Mouse (Mus musculus): Measurements from ENCODE around the gene Zfp36. TPM values are rescaled to one million over a fixed set of nuclear protein-coding genes. Genes with fewer than 3 reads are reported as not detected.
A peak's percentile ranks its signal among the peaks of the same experiment; 100 is the strongest.

Zfp36 gene
- polyA plus RNA-seq, 1 experiment from 2014 or later = 4.5 TPM

DNA sequence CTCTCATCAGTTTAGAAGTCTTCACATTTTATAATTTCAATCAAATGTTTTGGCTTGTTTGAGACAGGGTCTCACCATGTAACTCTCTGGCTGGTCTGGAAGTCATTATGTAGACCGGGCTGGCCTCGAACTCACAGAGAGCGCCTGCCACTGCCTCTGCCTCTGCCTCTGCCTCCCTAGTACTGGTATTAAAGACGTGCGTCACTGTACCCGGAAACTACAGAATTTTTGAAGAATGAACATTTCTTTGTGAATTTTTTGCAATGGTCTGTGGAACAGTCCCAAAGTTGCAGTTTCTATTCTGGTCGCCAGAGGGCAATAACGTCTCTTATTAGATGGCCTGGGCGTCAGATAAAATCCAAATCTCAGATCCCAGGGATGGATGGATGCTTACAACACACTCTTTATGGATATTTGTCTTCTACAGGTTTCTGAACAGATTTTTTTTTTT lies 6.9 kb downstream of the Zfp36 start:
- H3K27me3 ChIP-seq (ENCODE audit: poor library complexity, severe bottlenecking) = peaks cover 11% of the 10 kb centered on the region
- peak; percentile 78 for DNase-seq (ENCODE audit: extremely low spot score, low spot score)
- H3K27ac ChIP-seq = peak overlapping the region; percentile 98
- no peaks in the 10 kb centered on the region for H3K9me3 ChIP-seq
- H3K4me1 ChIP-seq = peaks cover 72% of the 10 kb centered on the region
- WGBS = under 1% methylated on average over 9 of the region's 9 CpGs
- H3K4me3 ChIP-seq = peak overlapping the region; percentile 90
- H3K36me3 ChIP-seq (replicated peaks) = peaks cover 32% of the 10 kb centered on the region

DNA sequence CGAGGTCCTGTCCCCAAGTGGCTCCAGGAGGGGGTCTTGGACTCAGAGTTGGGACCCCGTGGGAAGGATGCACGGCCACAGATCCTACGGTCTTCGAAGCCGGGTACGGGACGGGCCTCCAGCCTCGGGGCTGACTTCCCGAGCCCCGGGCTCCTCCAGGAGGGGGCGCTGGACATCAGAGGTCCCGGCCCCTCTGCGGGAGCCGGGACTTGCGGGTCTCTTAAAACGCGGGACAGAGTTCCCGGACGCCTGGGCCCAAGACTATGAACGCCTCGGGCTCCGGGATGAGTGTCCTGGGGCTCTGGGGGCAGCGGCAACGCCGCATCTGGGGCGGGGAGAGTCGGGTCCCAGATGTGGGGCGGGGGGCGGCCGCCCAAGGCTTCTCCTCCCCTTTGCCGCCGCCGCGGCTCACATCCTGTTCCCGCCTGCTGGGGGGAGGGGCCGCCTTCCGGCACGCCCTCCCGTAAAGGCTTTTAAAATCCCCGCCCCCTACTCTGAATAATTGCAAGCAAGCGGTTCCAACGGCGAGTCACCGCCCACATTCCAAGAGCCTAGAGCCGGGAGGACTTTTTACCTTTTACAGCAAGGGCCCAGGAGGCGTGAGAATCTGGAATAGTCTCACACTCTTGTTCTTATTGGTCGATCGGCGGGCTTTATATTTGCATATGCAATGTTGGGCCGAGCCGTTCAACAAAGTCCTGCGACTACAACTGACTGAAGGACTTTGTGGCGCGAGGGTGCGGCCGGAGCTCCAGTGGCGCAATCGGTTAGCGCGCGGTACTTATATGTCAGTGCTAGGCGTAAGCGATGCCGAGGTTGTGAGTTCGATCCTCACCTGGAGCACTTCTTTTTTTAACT lies 7.6 kb downstream of the Zfp36 start, which contains the start of gene Plekhg2:
Gene Plekhg2, minus strand, starts transcription at position 349 of the 858 bp plus-strand sequence.
- Histone ChIP-seq H3K4me3 (peak within 1 kb of the TSS; percentile 90), H3K4me1 (peaks cover 69% of the 10 kb centered on the region), H3K27ac (peak within 1 kb of the TSS; percentile 98), H3K27me3 (ENCODE audit: poor library complexity, severe bottlenecking) (peaks cover 4% of the 10 kb centered on the region), H3K36me3 (replicated peaks) (peaks cover 32% of the 10 kb centered on the region), H3K9me3 (no peaks in the 10 kb centered on the region)
- WGBS = under 1% methylated on average over 66 of the region's 66 CpGs
- DNase-seq (ENCODE audit: extremely low spot score, low spot score) = peak; percentile 98

DNA sequence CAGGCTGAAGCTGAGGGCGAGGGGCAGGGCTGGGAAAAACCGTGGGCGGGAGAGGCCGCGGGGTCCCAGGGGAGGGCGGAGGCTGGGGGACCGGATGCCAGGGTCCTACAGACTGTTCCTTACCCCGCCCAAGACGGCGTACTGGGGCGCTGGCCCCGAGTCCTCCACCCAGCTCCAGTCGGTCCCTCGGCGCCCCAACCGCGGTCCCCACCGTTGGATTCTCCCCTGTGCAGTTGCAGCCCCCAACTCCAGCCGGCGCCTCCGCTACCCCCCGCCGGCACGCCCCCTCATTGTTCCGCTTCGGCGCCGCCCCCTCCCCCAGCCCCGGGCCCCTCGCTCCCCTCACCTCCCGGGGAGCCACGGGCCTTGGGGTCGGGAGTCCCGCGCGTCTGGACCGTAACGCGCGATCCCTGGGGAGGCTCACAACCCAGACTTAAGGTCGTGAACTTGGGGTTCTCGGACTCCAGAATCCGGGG lies 8.5 kb downstream of the Zfp36 start:
- H3K4me1 ChIP-seq = peaks cover 60% of the 10 kb centered on the region
- WGBS = under 1% methylated on average over 39 of the region's 43 CpGs
- peak overlapping the region; percentile 98 for H3K27ac ChIP-seq
- DNase-seq (ENCODE audit: extremely low spot score, low spot score) = peak; percentile 63
- no peaks in the 10 kb centered on the region for H3K27me3 ChIP-seq (ENCODE audit: poor library complexity, severe bottlenecking)
- H3K9me3 ChIP-seq = no peaks in the 10 kb centered on the region
- H3K4me3 ChIP-seq = peak overlapping the region; percentile 90
- H3K36me3 ChIP-seq (replicated peaks) = peaks cover 40% of the 10 kb centered on the region

DNA sequence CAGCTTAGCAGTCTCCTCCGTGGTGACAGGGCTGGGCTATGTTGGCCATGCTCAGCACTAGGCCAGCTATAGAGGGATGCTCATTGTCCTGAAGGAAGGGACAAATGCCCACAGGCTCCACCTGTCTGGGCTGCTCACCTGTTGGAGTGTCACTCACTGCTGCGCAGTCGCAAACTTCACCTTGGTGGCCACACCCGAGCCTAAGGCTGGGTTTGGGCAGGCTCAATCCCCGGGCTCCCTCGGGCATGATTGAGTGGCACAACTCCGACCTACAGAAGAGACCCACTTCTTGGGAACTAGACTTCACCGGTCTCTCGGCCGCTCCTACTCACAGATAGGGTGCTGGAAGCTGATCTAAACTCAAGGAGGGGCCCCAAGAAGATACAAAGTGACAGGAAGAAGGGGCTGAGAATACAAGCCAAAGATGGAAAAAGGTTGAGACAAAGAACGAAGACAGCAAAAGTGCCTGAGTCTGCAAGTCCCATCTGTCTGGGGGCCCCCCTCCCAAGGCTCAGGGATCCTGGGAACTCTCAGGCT lies 9.0 kb downstream of the Zfp36 start:
- H3K36me3 ChIP-seq (replicated peaks) = peaks cover 45% of the 10 kb centered on the region
- peak overlapping the region; percentile 90 for H3K4me3 ChIP-seq
- peak overlapping the region; percentile 98 for H3K27ac ChIP-seq
- no peaks in the 10 kb centered on the region for H3K27me3 ChIP-seq (ENCODE audit: poor library complexity, severe bottlenecking)
- 14% methylated on average over 11 of the region's 11 CpGs for WGBS
- no peak for DNase-seq (ENCODE audit: extremely low spot score, low spot score)
- H3K9me3 ChIP-seq = no peaks in the 10 kb centered on the region
- H3K4me1 ChIP-seq = peaks cover 55% of the 10 kb centered on the region

DNA sequence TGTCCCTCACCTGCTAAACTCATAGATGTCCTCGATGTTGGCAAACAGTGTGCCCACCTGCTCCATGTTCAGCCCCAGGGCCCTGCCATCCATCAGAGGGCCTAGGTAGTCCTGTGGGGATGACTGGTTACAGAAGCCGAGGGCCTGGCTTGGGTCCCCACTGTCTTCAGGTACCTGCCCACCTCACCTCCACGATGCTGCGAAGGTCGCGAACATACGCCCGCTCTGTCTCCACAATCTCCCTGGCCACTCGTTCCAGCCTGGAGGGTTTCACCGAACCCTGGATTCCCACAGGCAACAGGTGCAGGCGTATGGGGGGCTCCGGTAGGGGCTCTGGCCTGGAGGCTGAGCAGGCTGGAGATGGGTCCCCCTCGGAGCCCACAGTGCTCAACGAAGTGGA lies 10.0 kb downstream of the Zfp36 start:
- Histone ChIP-seq H3K36me3 (replicated peaks) (peaks cover 55% of the 10 kb centered on the region), H3K27me3 (ENCODE audit: poor library complexity, severe bottlenecking) (no peaks in the 10 kb centered on the region), H3K4me3 (peak overlapping the region; percentile 90), H3K4me1 (peaks cover 45% of the 10 kb centered on the region), H3K9me3 (no peaks in the 10 kb centered on the region), H3K27ac (peak overlapping the region; percentile 98)
- 94% methylated on average over 14 of the region's 14 CpGs for WGBS
- no peak for DNase-seq (ENCODE audit: extremely low spot score, low spot score)

DNA sequence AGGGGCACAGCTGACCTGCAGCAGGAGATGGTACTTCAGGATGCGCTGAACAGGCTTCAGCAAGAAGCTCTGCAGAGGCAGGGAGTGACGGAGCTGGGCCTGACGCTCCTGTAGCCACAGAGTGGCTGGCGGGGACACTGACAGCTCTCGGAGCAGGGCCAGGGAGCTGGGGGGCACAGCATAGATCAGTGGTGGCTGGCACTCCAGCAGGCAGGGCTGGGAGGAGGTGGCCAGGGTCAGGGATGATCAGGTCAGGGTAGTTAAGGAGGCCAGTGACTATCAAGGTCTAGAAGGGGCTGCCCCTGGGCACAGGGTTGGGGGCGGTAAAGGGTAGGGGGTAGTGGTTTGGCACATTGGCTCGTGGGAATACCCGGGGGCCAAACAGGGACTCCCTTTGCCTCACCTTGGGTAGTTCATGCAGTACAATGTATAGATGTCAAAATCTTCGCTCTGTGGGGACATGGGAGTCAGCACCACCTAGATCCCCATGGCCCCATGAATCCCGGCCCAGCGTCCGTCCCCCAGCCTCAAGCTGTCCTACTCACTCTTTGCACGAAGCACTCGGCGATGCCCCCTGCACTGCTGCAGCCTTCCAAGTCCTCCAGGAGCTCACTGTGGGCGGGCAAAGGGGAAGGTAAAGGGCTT lies 11.7 kb downstream of the Zfp36 start:
- Histone ChIP-seq H3K36me3 (replicated peaks) (peaks cover 71% of the 10 kb centered on the region), H3K9me3 (no peaks in the 10 kb centered on the region), H3K4me1 (peaks cover 34% of the 10 kb centered on the region), H3K27me3 (ENCODE audit: poor library complexity, severe bottlenecking) (no peaks in the 10 kb centered on the region), H3K4me3 (peak overlapping the region; percentile 22; the same call in 1 of the 2 replicates), H3K27ac (no peak overlapping the region)
- DNase-seq (ENCODE audit: extremely low spot score, low spot score) = no peak
- 94% methylated on average over 16 of the region's 16 CpGs for WGBS

DNA sequence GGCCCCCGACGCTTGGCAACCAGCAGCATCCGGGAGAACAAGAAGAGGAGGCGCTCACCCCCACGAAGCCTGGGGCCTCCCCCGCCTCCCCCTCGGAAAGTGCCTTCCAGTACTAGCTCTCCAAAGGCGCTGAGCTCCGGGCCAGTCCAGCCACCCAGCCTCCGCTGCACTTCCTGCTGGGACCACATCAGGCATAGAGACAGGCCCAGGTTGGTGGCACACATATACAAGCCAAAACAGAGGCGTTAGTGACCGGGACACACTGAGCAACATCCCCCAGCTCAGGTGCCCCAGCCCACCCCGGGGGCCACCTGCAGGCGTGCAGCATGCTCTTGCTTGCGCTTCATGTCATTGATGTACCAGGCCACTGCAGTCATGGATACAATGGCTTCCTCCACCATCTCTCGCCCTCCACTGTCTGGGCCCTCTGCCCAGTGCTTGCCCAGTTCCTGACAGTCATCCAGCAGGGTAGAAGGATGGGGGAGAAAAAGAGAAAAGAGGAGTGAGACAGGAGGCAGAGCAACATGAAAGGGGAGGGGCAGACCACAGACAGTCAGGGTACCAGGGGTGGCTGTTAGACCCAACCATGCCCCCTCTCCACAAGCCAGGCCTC lies 12.3 kb downstream of the Zfp36 start:
- Histone ChIP-seq H3K4me1 (peaks cover 34% of the 10 kb centered on the region), H3K27me3 (ENCODE audit: poor library complexity, severe bottlenecking) (no peaks in the 10 kb centered on the region), H3K9me3 (no peaks in the 10 kb centered on the region), H3K27ac (no peak overlapping the region), H3K36me3 (replicated peaks) (peaks cover 78% of the 10 kb centered on the region), H3K4me3 (peak overlapping the region; percentile 11; the same call in 1 of the 2 replicates)
- WGBS = 91% methylated on average over 16 of the region's 16 CpGs
- DNase-seq (ENCODE audit: extremely low spot score, low spot score) = no peak

DNA sequence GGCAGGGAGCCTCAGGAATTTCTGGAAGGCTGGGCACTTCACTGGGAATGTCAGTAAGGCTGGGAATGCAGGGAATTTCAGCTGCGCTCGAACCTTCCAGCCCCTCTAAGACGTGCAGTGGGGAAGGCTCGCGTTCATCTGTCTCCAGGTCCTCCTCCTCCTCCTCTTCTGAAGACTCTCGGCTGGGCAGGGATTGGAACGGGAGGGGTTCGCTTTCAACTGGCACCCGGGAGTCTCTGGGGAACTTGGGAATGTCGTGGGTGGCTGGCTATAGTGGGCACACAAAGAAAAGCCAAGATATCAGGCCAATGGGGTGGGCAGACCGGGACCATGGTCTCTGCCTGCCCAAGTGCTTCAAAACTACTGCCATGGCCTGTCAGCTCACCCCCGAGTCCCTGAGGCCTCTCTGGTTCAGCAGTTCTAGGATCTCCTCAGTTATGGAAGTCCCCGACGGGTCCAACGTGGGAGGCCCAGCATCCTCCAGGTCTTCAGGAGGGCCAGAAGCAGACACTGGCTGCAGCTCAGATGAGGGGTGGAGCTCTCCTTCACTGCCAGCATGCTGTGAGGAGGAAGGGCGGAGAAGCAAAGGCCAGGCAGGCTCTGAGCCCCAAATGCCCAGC lies 17.5 kb downstream of the Zfp36 start:
- Histone ChIP-seq H3K4me1 (peaks cover 24% of the 10 kb centered on the region), H3K27me3 (ENCODE audit: poor library complexity, severe bottlenecking) (no peaks in the 10 kb centered on the region), H3K36me3 (replicated peaks) (peaks cover 92% of the 10 kb centered on the region), H3K4me3 (no peak overlapping the region), H3K27ac (no peak overlapping the region), H3K9me3 (peaks cover 7% of the 10 kb centered on the region)
- DNase-seq (ENCODE audit: extremely low spot score, low spot score) = no peak
- 90% methylated on average over 16 of the region's 16 CpGs for WGBS

DNA sequence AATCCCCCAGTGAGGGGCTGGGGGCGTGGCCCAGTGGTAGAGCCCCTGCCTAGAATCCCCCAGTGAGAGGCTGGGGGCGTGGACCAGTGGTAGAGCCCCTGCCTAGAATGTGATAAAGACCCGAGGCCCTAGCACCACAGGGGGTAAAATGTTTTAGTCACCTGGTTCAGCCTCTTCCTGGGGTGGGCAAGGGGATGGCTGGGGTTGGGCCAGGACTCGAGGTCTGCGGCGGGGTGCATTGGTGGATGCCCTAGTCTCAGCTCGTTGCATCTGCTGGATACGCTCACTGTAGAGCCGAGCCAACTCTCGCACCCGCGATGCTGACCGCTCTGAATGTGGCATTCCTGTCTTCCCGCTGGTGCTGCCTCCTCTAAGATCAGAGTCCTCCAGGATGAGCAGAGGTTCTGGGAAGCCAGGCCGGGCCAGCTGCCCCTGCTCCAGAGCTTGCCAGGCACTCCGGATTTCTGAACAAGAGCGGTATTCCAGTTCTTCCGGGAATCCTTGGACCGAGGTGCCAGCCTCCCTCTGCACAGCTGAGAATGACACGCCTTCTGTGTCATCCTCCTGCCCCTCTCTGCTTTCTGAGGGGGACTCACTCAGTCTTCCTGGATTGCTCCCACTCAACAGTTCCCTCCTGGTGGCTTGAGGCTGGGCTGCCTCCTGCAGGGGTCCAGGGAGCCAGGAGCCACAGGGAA lies 18.3 kb downstream of the Zfp36 start:
- Histone ChIP-seq H3K9me3 (peaks cover 7% of the 10 kb centered on the region), H3K36me3 (replicated peaks) (peaks cover 88% of the 10 kb centered on the region), H3K4me3 (no peak overlapping the region), H3K27me3 (ENCODE audit: poor library complexity, severe bottlenecking) (no peaks in the 10 kb centered on the region), H3K4me1 (peaks cover 32% of the 10 kb centered on the region), H3K27ac (no peak overlapping the region)
- DNase-seq (ENCODE audit: extremely low spot score, low spot score) = no peak
- 98% methylated on average over 20 of the region's 20 CpGs for WGBS

DNA sequence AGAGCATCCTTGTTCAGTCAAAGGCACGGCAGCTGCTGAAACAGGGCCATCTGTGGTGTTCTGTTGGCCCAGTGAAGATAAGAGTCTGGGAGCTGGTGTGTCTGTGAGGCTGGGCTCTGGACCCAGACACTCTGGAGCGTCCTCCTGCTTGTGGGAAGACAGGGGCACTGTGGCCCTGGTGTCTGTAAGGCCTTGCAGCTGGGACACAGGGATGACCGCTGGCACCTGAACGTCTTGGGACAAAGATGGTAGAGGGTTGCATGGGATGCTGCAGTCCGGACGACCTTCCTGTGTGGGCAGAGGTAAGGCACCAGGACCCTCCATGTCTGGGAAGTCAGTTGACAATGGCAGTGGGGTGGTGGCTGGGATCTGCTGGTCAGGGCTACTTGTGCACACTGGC lies 19.8 kb downstream of the Zfp36 start:
- no peak for DNase-seq (ENCODE audit: extremely low spot score, low spot score)

DNA sequence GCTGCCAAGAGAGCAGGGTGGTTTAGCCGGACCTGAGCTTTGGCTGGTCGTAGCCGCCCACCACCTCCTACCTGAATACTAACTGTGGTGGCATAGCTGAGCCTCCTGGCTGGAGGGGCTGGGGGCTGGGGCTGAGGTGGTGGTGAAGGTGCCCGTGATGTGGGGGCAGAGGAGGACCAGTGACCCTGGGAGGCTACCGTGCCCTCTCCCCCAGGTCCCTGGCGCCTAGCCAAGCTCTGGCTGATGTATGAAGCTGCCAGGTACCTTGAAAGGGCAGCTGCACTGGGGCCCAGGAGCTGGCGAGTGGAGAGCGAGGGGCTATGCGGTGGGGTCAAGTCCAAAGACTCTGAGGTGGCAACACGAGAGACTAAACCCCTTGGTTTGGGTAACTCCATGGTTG lies 20.2 kb downstream of the Zfp36 start:
- WGBS = 95% methylated on average over 10 of the region's 10 CpGs
- Histone ChIP-seq H3K27ac (0 out of 2 replicates have a peak overlapping the region, but pooled peaks have one; percentile 20), H3K27me3 (ENCODE audit: poor library complexity, severe bottlenecking) (no peaks in the 10 kb centered on the region), H3K36me3 (replicated peaks) (peaks cover 75% of the 10 kb centered on the region), H3K9me3 (peaks cover 7% of the 10 kb centered on the region), H3K4me3 (peak overlapping the region; percentile 7; the same call in 1 of the 2 replicates), H3K4me1 (peaks cover 37% of the 10 kb centered on the region)
- no peak for DNase-seq (ENCODE audit: extremely low spot score, low spot score)

More for the DNA sequence above, 19.8 kb downstream of the Zfp36 start:
- H3K4me1 ChIP-seq = peaks cover 37% of the 10 kb centered on the region
- no peaks in the 10 kb centered on the region for H3K27me3 ChIP-seq (ENCODE audit: poor library complexity, severe bottlenecking)
- peaks cover 75% of the 10 kb centered on the region for H3K36me3 ChIP-seq (replicated peaks)
- H3K27ac ChIP-seq = 0 out of 2 replicates have a peak overlapping the region, but pooled peaks have one; percentile 20
- H3K4me3 ChIP-seq = no peak overlapping the region
- 95% methylated on average over 6 of the region's 6 CpGs for WGBS
- H3K9me3 ChIP-seq = peaks cover 7% of the 10 kb centered on the region
